ENCODE assay signal across 14 mouse cellular contexts in genomic region chr17:28018776-28019175, GRCm38 (mm10).
DNase-seq lines count a peak whose midpoint lies in the region; ATAC-seq and TF ChIP-seq lines count a peak whose summit lies in the region.
"Had no signal": no experiment of that assay in that cellular context is flagged by ENCODE, and none has a peak within 500 bp of the region (broad histone marks: within the 10 kb centered on the region; RNA-seq: fewer than 3 reads in every experiment).

No protein-coding gene starts in this region.

- H3K27ac ChIP-seq in forebrain, embryonic 10.5 days, result peak overlapping the region; percentile 75
- H3K27ac ChIP-seq in forebrain, embryonic 16.5 days (ENCODE audit: low read length), result no peak overlapping the region
- 0 out of 2 replicates have a peak overlapping the region, but pooled peaks have one; percentile 9 for H3K27ac ChIP-seq in kidney, embryonic 15.5 days
- H3K27ac ChIP-seq in kidney, embryonic 14.5 days (ENCODE audit: low read depth, low read length), result no peak overlapping the region
- H3K27ac ChIP-seq in hindbrain, postnatal 0 days, result 0 out of 2 replicates have a peak overlapping the region, but pooled peaks have one; percentile 11
- H3K27ac ChIP-seq: limb, embryonic 13.5 days; neural tube, embryonic 12.5 days had no signal

- ATAC-seq in forebrain, embryonic 16.5 days, result no peak
- ATAC-seq in kidney, embryonic 15.5 days (replicated peaks; ENCODE audit: low FRiP score), result no peak
- ATAC-seq in kidney, embryonic 14.5 days (ENCODE audit: low FRiP score, low TSS enrichment), result no peak
- ATAC-seq in hindbrain, postnatal 0 days, result no peak
- ATAC-seq: inflammation-experienced regulatory T-cells, adult 6 months had no signal

- H3K4me3 ChIP-seq in forebrain, embryonic 10.5 days, result no peak overlapping the region
- H3K4me3 ChIP-seq in forebrain, embryonic 16.5 days (replicated peaks; ENCODE audit: low read length), result no peak overlapping the region
- no peak overlapping the region for H3K4me3 ChIP-seq in kidney, embryonic 15.5 days (replicated peaks)
- no peak overlapping the region for H3K4me3 ChIP-seq in kidney, embryonic 14.5 days (ENCODE audit: low read length)
- H3K4me3 ChIP-seq in hindbrain, postnatal 0 days (ENCODE audit: low read length), result no peak overlapping the region
- H3K4me3 ChIP-seq: limb, embryonic 13.5 days; neural tube, embryonic 12.5 days had no signal

- no peaks in the 10 kb centered on the region for H3K9me3 ChIP-seq in forebrain, embryonic 10.5 days
- no peaks in the 10 kb centered on the region for H3K9me3 ChIP-seq in forebrain, embryonic 16.5 days (ENCODE audit: control insufficient read depth, low read length)
- H3K9me3 ChIP-seq in kidney, embryonic 15.5 days (replicated peaks), result no peaks in the 10 kb centered on the region
- no peaks in the 10 kb centered on the region for H3K9me3 ChIP-seq in kidney, embryonic 14.5 days (ENCODE audit: control insufficient read depth, low read length)
- H3K9me3 ChIP-seq in hindbrain, postnatal 0 days (ENCODE audit: low read length), result no peaks in the 10 kb centered on the region
- H3K9me3 ChIP-seq: limb, embryonic 13.5 days; megakaryocyte, embryonic 14.5 days; neural tube, embryonic 12.5 days had no signal

- no peak overlapping the region for H3K4me2 ChIP-seq in forebrain, embryonic 16.5 days (ENCODE audit: low read length)
- no peak overlapping the region for H3K4me2 ChIP-seq in kidney, embryonic 15.5 days
- no peak overlapping the region for H3K4me2 ChIP-seq in kidney, embryonic 14.5 days (replicated peaks; ENCODE audit: low read depth, low read length)
- no peak overlapping the region for H3K4me2 ChIP-seq in hindbrain, postnatal 0 days (ENCODE audit: low read depth, low read length)
- H3K4me2 ChIP-seq: limb, embryonic 13.5 days; lung, embryonic 14.5 days; neural tube, embryonic 12.5 days had no signal

- no peak for TF ChIP-seq CTCF in hindbrain, postnatal 0 days (IDR thresholded peaks at IDR 0.05; ENCODE audit: low read depth)

- H3K36me3 ChIP-seq in forebrain, embryonic 10.5 days (replicated peaks), result peaks cover 7% of the 10 kb centered on the region; the same call in 1 of the 2 replicates
- no peaks in the 10 kb centered on the region for H3K36me3 ChIP-seq in forebrain, embryonic 16.5 days (ENCODE audit: control insufficient read depth, insufficient read depth)
- H3K36me3 ChIP-seq in kidney, embryonic 15.5 days, result no peaks in the 10 kb centered on the region
- H3K36me3 ChIP-seq in kidney, embryonic 14.5 days (ENCODE audit: control insufficient read depth, insufficient read depth, low read length), result no peaks in the 10 kb centered on the region; the same call in 1 of the 2 replicates
- no peaks in the 10 kb centered on the region for H3K36me3 ChIP-seq in hindbrain, postnatal 0 days (ENCODE audit: insufficient read depth, low read length)
- H3K36me3 ChIP-seq: neural tube, embryonic 12.5 days had no signal

- H3K27me3 ChIP-seq in forebrain, embryonic 10.5 days (ENCODE audit: poor library complexity, severe bottlenecking), result no peaks in the 10 kb centered on the region
- H3K27me3 ChIP-seq in forebrain, embryonic 16.5 days (replicated peaks; ENCODE audit: control insufficient read depth, insufficient read depth, low read length), result no peaks in the 10 kb centered on the region
- no peaks in the 10 kb centered on the region for H3K27me3 ChIP-seq in kidney, embryonic 15.5 days
- no peaks in the 10 kb centered on the region for H3K27me3 ChIP-seq in kidney, embryonic 14.5 days (ENCODE audit: control insufficient read depth, insufficient read depth, low read length)
- no peaks in the 10 kb centered on the region for H3K27me3 ChIP-seq in hindbrain, postnatal 0 days (ENCODE audit: insufficient read depth, low read length)
- H3K27me3 ChIP-seq: limb, embryonic 13.5 days; megakaryocyte, embryonic 14.5 days; neural tube, embryonic 12.5 days had no signal

- H3K4me1 ChIP-seq in forebrain, embryonic 10.5 days, result peaks cover 84% of the 10 kb centered on the region
- H3K4me1 ChIP-seq in forebrain, embryonic 16.5 days (replicated peaks; ENCODE audit: control insufficient read depth, insufficient read depth, low read length), result peaks cover 24% of the 10 kb centered on the region
- H3K4me1 ChIP-seq in kidney, embryonic 15.5 days, result peaks cover 86% of the 10 kb centered on the region
- H3K4me1 ChIP-seq in kidney, embryonic 14.5 days (ENCODE audit: control insufficient read depth, insufficient read depth, low read length), result peaks cover 44% of the 10 kb centered on the region
- peaks cover 18% of the 10 kb centered on the region for H3K4me1 ChIP-seq in hindbrain, postnatal 0 days (ENCODE audit: insufficient read depth, low read length)

- DNase-seq in forebrain, embryonic 10.5 days (ENCODE audit: extremely low spot score, low spot score), result no peak
- DNase-seq in cerebellum, adult 9-10 months, result peak; percentile 52
- no peak for DNase-seq in hindbrain, postnatal 0 days (ENCODE audit: low spot score)
- no peak for DNase-seq in left cerebral cortex, adult 9 months (ENCODE audit: low spot score in 2 of 2)
- no peak for DNase-seq in layer of hippocampus, postnatal 36 days
- DNase-seq: adrenal gland, postnatal 36 days; lung, embryonic 14.5 days had no signal

- no peak overlapping the region for H3K9ac ChIP-seq in forebrain, embryonic 16.5 days (replicated peaks; ENCODE audit: low read depth, low read length)
- H3K9ac ChIP-seq in kidney, embryonic 15.5 days, result no peak overlapping the region
- H3K9ac ChIP-seq in kidney, embryonic 14.5 days (ENCODE audit: low read depth, low read length), result no peak overlapping the region
- H3K9ac ChIP-seq in hindbrain, postnatal 0 days (replicated peaks; ENCODE audit: low read length), result no peak overlapping the region; the same call in 1 of the 2 replicates
- H3K9ac ChIP-seq: limb, embryonic 13.5 days had no signal

- WGBS in forebrain, embryonic 10.5 days, result 59% methylated on average over 11 of the region's 11 CpGs
- WGBS in forebrain, embryonic 16.5 days, result 50% methylated on average over 11 of the region's 11 CpGs
- 53% methylated on average over 11 of the region's 11 CpGs for WGBS in kidney, embryonic 15.5 days
- WGBS in kidney, embryonic 14.5 days, result 48% methylated on average over 11 of the region's 11 CpGs
- 47% methylated on average over 11 of the region's 11 CpGs for WGBS in hindbrain, postnatal 0 days

Comparison
In these comparisons a context has a peak if more than half of its experiments do, and no peak if none do; other contexts are left out.
1. H3K27ac ChIP-seq: peak in forebrain, embryonic 10.5 days (single experiment), kidney, embryonic 15.5 days (single experiment) and hindbrain, postnatal 0 days (single experiment); none in forebrain, embryonic 16.5 days (single experiment) and kidney, embryonic 14.5 days (single experiment).